In genomic region chr11:88515736-88516583, GRCm38 (mm10) we compare ENCODE assay signal across 9 mouse cellular contexts.
DNase-seq lines count a peak whose midpoint lies in the region; ATAC-seq and TF ChIP-seq lines count a peak whose summit lies in the region.
"Had no signal": no experiment of that assay in that cellular context is flagged by ENCODE, and none has a peak within 500 bp of the region (broad histone marks: within the 10 kb centered on the region; RNA-seq: fewer than 3 reads in every experiment).

No protein-coding gene starts in this region.

- H3K27ac ChIP-seq in heart, embryonic 13.5 days (replicated peaks) = peak overlapping the region; percentile 86
- H3K27ac ChIP-seq in hindbrain, postnatal 0 days = peak overlapping the region; percentile 54; the same call in 1 of the 2 replicates

- no peak for ATAC-seq in heart, embryonic 13.5 days (ENCODE audit: extremely low read depth, insufficient number of reproducible peaks, low FRiP score, low TSS enrichment)
- no peak for ATAC-seq in hindbrain, postnatal 0 days

- no peaks in the 10 kb centered on the region for H3K9me3 ChIP-seq in heart, embryonic 13.5 days
- H3K9me3 ChIP-seq in hindbrain, postnatal 0 days (ENCODE audit: low read length) = no peaks in the 10 kb centered on the region

- DNase-seq in heart, adult 9 months (ENCODE audit: low spot score in 2 of 2) = no peak
- DNase-seq in ovary, adult 18-20 months (ENCODE audit: low spot score) = peak; percentile 75
- DNase-seq in ovary, postnatal 10 days (ENCODE audit: low spot score) = no peak
- no peak for DNase-seq in hindbrain, postnatal 0 days (ENCODE audit: low spot score)
- peak; percentile 53 for DNase-seq in testis, postnatal 14 days (ENCODE audit: low spot score)
- DNase-seq in frontal cortex, postnatal 36 days (ENCODE audit: low spot score in 2 of 2) = no peak
- no peak for DNase-seq in gastrocnemius, postnatal 10 days
- DNase-seq: liver had no signal

- WGBS in heart, embryonic 13.5 days = 61% methylated on average over 6 of the region's 6 CpGs
- 60% methylated on average over 6 of the region's 6 CpGs for WGBS in hindbrain, postnatal 0 days

- 0 out of 2 replicates have a peak, but pooled peaks have one; percentile 9 for TF ChIP-seq CTCF in hindbrain, postnatal 0 days (IDR thresholded peaks at IDR 0.05; ENCODE audit: low read depth)

- peaks cover 70% of the 10 kb centered on the region for H3K4me1 ChIP-seq in heart, embryonic 13.5 days
- H3K4me1 ChIP-seq in hindbrain, postnatal 0 days (ENCODE audit: insufficient read depth, low read length) = peaks cover 47% of the 10 kb centered on the region

- H3K36me3 ChIP-seq in heart, embryonic 13.5 days = peaks cover 4% of the 10 kb centered on the region; the same call in 1 of the 2 replicates
- no peaks in the 10 kb centered on the region for H3K36me3 ChIP-seq in hindbrain, postnatal 0 days (ENCODE audit: insufficient read depth, low read length)

- no peaks in the 10 kb centered on the region for H3K27me3 ChIP-seq in heart, embryonic 13.5 days (replicated peaks)
- no peaks in the 10 kb centered on the region for H3K27me3 ChIP-seq in hindbrain, postnatal 0 days (ENCODE audit: insufficient read depth, low read length)

- 0 out of 2 replicates have a peak overlapping the region, but pooled peaks have one; percentile 17 for H3K4me2 ChIP-seq in heart, embryonic 13.5 days
- no peak overlapping the region for H3K4me2 ChIP-seq in hindbrain, postnatal 0 days (ENCODE audit: low read depth, low read length)

- no peak overlapping the region for H3K4me3 ChIP-seq in heart, embryonic 13.5 days
- H3K4me3 ChIP-seq in hindbrain, postnatal 0 days (ENCODE audit: low read length) = no peak overlapping the region

- peak overlapping the region; percentile 59 for H3K9ac ChIP-seq in heart, embryonic 13.5 days
- H3K9ac ChIP-seq in hindbrain, postnatal 0 days (replicated peaks; ENCODE audit: low read length) = no peak overlapping the region

Comparison
In these comparisons a context has a peak if more than half of its experiments do, and no peak if none do; other contexts are left out.
1. DNase-seq: peak in ovary, adult 18-20 months (single experiment) and testis, postnatal 14 days (single experiment); none in heart, adult 9 months (0 of 2), ovary, postnatal 10 days (single experiment), hindbrain, postnatal 0 days (single experiment), frontal cortex, postnatal 36 days (0 of 2) and gastrocnemius, postnatal 10 days (single experiment).